Mouse (Mus musculus): ENCODE results near the gene Trnt1. TPM values are rescaled to one million over a fixed set of nuclear protein-coding genes. Genes with fewer than 3 reads are reported as not detected.
A peak's percentile ranks its signal among the peaks of the same experiment; 100 is the strongest.

Trnt1 gene
- polyA plus RNA-seq (2015; fragmentation: Nextera tagmentation; extraction: Ambion mirVana) = 60.7 and 63.7 TPM in 2 replicates

GRCm38 (mm10) chr6:106768640-106769289 is at the start of gene Trnt1:
Trnt1 (plus strand) TSS chr6:106769120.
- Histone ChIP-seq H3K27ac (replicated peaks) (peak within 1 kb of the TSS; percentile 66), H3K4me2 (peak within 1 kb of the TSS; percentile 96), H3K4me1 (peaks cover 13% of the 10 kb centered on the region), H3K27me3 (replicated peaks) (no peaks in the 10 kb centered on the region; the same call in 1 of the 2 replicates), H3K4me3 (replicated peaks) (peak within 1 kb of the TSS; percentile 90), H3K9ac (replicated peaks) (peak within 1 kb of the TSS; percentile 63), H3K36me3 (peaks cover 7% of the 10 kb centered on the region), H3K9me3 (replicated peaks) (no peaks in the 10 kb centered on the region)
- ATAC-seq (ENCODE audit: low FRiP score) = peak; percentile 99
- 9% methylated on average over 35 of the region's 35 CpGs for WGBS

GRCm38 (mm10) chr6:106725642-106726041 is 43.3 kb upstream of the Trnt1 start:
- 87% methylated on average over 4 of the region's 4 CpGs for WGBS
- 0 out of 2 replicates have a peak, but pooled peaks cover 2% of the 10 kb centered on the region for H3K4me1 ChIP-seq
- no peak overlapping the region for H3K9ac ChIP-seq (replicated peaks)
- no peaks in the 10 kb centered on the region for H3K9me3 ChIP-seq (replicated peaks)
- no peak overlapping the region for H3K4me3 ChIP-seq (replicated peaks)
- H3K27me3 ChIP-seq (replicated peaks) = no peaks in the 10 kb centered on the region
- ATAC-seq (ENCODE audit: low FRiP score) = no peak
- H3K4me2 ChIP-seq = no peak overlapping the region
- no peak overlapping the region for H3K27ac ChIP-seq (replicated peaks)
- H3K36me3 ChIP-seq = no peaks in the 10 kb centered on the region

- no peak overlapping the region for H3K9ac ChIP-seq (replicated peaks)
- no peak overlapping the region for H3K27ac ChIP-seq (replicated peaks)
- no peaks in the 10 kb centered on the region for H3K27me3 ChIP-seq (replicated peaks)
- no peak for ATAC-seq (ENCODE audit: low FRiP score)
- H3K9me3 ChIP-seq (replicated peaks) = no peaks in the 10 kb centered on the region
- WGBS = 86% methylated on average over 6 of the region's 6 CpGs
- H3K4me3 ChIP-seq (replicated peaks) = no peak overlapping the region
- H3K4me1 ChIP-seq = 0 out of 2 replicates have a peak, but pooled peaks cover 2% of the 10 kb centered on the region
- H3K36me3 ChIP-seq = no peaks in the 10 kb centered on the region
- H3K4me2 ChIP-seq = no peak overlapping the region
Observed at GRCm38 (mm10) chr6:106726078-106726477, 42.8 kb upstream of the Trnt1 start.

DNA sequence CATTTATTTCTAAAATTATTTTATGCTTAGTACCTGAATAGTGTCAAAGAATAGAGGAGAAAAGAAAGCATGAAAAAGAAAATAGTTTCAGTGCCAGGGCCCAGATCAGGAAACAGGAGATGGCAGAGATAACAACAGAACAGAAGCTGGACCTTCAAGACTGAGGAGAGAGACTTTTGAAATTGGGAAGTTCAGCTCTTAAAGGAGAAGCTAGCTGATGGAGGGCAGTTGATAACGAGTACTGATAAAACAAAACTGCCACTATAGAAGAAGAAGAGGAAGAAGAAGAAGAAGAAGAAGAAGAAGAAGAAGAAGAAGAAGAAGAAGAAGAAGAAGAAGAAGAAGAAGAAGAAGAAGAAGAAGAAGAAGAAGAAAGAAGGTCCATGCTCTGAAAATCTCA is 41.2 kb upstream of the Trnt1 start:
- H3K27ac ChIP-seq (replicated peaks) = no peak overlapping the region
- no peak for ATAC-seq (ENCODE audit: low FRiP score)
- no peak overlapping the region for H3K9ac ChIP-seq (replicated peaks)
- no peaks in the 10 kb centered on the region for H3K36me3 ChIP-seq
- no peaks in the 10 kb centered on the region for H3K27me3 ChIP-seq (replicated peaks)
- 0 out of 2 replicates have a peak, but pooled peaks cover 2% of the 10 kb centered on the region for H3K4me1 ChIP-seq
- no peaks in the 10 kb centered on the region for H3K9me3 ChIP-seq (replicated peaks)
- WGBS = 84% methylated on average over 1 of the region's 1 CpGs
- no peak overlapping the region for H3K4me3 ChIP-seq (replicated peaks)
- no peak overlapping the region for H3K4me2 ChIP-seq

DNA sequence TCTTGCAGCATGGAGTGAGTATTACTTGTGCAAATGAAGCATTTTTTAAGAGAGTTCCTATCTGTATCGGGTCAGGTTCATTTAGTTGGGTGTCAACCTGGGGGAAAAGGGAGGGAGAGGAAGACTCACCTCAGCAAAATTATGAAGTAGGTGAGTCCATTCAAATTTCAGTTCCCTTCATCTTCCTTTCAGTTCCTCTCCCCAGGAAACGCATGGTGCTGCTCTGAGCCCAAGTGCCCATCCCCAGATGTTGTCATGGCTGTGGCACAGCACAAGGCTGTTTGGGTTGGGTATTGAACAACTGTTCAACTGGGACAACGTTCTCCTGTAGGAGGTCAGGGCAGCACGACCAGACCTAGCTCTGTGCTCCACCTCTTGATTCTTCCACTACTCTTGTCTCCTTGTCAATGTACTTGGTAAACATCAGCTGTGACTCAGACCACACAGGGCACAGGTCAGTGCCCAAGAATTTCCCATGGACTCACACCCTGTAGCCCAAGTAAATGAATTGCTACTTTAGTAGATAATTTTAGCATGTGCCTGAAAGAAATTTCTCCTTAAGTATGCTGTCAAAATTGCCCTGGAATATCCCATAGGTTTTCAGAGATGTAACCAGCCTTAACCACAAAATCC is 39.1 kb upstream of the Trnt1 start:
- Histone ChIP-seq H3K4me1 (0 out of 2 replicates have a peak, but pooled peaks cover 2% of the 10 kb centered on the region), H3K4me3 (replicated peaks) (no peak overlapping the region), H3K36me3 (no peaks in the 10 kb centered on the region), H3K9ac (replicated peaks) (no peak overlapping the region), H3K27me3 (replicated peaks) (no peaks in the 10 kb centered on the region), H3K4me2 (no peak overlapping the region), H3K27ac (replicated peaks) (no peak overlapping the region), H3K9me3 (replicated peaks) (no peaks in the 10 kb centered on the region)
- no peak for ATAC-seq (ENCODE audit: low FRiP score)
- 81% methylated on average over 4 of the region's 4 CpGs for WGBS

- H3K27ac ChIP-seq (replicated peaks) = no peak overlapping the region
- 0 out of 2 replicates have a peak, but pooled peaks cover 2% of the 10 kb centered on the region for H3K4me1 ChIP-seq
- no peak overlapping the region for H3K9ac ChIP-seq (replicated peaks)
- 88% methylated on average over 4 of the region's 4 CpGs for WGBS
- no peak for ATAC-seq (ENCODE audit: low FRiP score)
- H3K27me3 ChIP-seq (replicated peaks) = no peaks in the 10 kb centered on the region
- no peaks in the 10 kb centered on the region for H3K36me3 ChIP-seq
- H3K9me3 ChIP-seq (replicated peaks) = no peaks in the 10 kb centered on the region
- no peak overlapping the region for H3K4me2 ChIP-seq
- H3K4me3 ChIP-seq (replicated peaks) = no peak overlapping the region
Observed at GRCm38 (mm10) chr6:106732563-106732962, 36.4 kb upstream of the Trnt1 start.

DNA sequence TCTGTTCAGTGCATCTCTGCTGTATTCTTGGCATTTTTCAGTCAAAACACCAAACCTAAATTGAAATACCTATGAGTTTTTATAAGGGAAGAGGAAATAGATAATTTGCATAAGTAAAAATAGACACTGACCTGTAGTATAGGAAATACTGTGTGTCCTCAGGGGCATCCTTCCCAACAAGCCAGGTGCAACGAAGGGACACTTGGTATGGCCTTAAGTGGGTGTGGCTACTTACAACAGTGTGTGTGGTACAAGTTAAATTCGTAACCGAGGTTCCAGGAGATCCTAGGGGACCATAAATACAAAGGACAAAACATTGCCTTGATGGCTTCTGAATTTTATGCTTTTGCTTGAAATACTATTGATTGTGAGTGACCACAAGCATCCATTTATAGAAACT is 30.7 kb upstream of the Trnt1 start:
- Histone ChIP-seq H3K9ac (replicated peaks) (no peak overlapping the region), H3K36me3 (no peaks in the 10 kb centered on the region), H3K27me3 (replicated peaks) (no peaks in the 10 kb centered on the region), H3K4me2 (no peak overlapping the region), H3K27ac (replicated peaks) (no peak overlapping the region), H3K9me3 (replicated peaks) (no peaks in the 10 kb centered on the region), H3K4me3 (replicated peaks) (no peak overlapping the region), H3K4me1 (no peaks in the 10 kb centered on the region)
- WGBS = 69% methylated on average over 3 of the region's 3 CpGs
- no peak for ATAC-seq (ENCODE audit: low FRiP score)

- ATAC-seq (ENCODE audit: low FRiP score) = no peak
- no peak overlapping the region for H3K9ac ChIP-seq (replicated peaks)
- no peaks in the 10 kb centered on the region for H3K4me1 ChIP-seq
- no peak overlapping the region for H3K4me3 ChIP-seq (replicated peaks)
- 96% methylated on average over 1 of the region's 1 CpGs for WGBS
- H3K27me3 ChIP-seq (replicated peaks) = no peaks in the 10 kb centered on the region
- no peak overlapping the region for H3K27ac ChIP-seq (replicated peaks)
- no peaks in the 10 kb centered on the region for H3K36me3 ChIP-seq
- H3K9me3 ChIP-seq (replicated peaks) = no peaks in the 10 kb centered on the region
- no peak overlapping the region for H3K4me2 ChIP-seq
Observed at GRCm38 (mm10) chr6:106740244-106740825, 28.6 kb upstream of the Trnt1 start.

DNA sequence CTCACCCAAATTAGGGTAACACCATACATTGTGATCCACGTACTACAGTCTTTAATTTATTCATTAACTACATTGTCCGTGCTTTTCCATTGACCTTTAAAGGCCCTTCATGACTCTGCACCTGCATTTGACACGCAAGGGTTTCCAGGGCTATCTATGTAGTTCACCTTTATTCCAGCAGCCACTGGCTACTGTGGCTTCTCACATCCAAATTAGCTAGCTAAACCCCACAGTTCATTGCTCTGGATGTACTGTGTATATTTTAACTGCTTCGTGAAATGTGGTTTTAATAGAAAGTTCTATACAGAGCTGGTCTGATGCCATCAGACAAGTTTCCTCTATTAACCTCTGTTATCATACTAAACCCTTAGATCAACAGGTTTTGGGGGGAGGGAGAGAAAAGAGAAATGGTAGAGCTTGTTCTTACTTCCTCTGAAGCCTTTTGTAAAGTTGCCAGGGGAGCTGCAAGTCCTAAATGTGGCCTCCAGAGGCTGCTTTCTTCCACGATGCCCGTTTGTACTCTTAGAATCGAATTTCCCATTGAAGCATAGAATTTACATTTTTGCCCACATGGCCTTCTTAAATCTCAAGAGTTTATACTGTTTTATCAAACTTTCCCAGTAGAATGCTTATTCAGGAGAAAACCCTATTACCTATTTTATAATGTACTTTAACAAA is 25.2 kb upstream of the Trnt1 start:
- no peak for ATAC-seq (ENCODE audit: low FRiP score)
- Histone ChIP-seq H3K9ac (replicated peaks) (no peak overlapping the region), H3K4me3 (replicated peaks) (no peak overlapping the region), H3K9me3 (replicated peaks) (no peaks in the 10 kb centered on the region), H3K27ac (replicated peaks) (no peak overlapping the region), H3K4me1 (no peaks in the 10 kb centered on the region), H3K36me3 (no peaks in the 10 kb centered on the region), H3K4me2 (no peak overlapping the region), H3K27me3 (replicated peaks) (no peaks in the 10 kb centered on the region)
- 77% methylated on average over 7 of the region's 7 CpGs for WGBS

DNA sequence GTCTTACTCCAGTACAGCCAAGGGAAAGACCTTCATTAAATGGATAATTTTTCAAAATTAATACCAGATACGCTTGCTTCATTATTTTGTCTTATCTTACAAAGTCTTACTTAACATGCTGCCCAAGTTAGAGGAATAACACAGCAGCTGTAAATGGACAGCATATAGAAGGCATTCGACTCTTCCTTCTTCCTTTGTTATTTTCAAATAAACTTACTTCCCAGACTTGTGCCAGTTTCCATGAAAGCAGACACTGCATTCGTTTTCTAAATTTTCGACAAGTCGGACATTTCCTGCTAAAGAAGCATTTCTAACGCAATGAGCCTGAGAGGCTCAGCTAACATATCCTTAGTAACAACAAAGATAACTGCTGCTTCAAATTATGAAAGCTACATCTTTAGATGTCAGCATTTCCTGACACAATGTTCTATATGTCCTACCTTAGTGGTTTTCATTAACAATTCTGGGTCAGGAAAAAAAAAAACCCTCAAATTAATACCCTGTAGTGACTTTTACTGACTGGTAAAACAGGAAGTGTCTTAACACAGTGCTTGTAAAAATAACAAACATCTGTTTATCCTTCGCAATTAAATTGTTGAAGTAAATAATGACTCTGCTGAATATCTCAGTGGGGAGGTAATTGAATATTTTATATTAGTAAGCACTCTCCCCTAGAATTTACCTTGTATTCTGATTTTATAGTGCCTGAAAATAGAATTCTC is 23.1 kb upstream of the Trnt1 start:
- H3K4me1 ChIP-seq = no peaks in the 10 kb centered on the region
- no peaks in the 10 kb centered on the region for H3K36me3 ChIP-seq
- H3K4me2 ChIP-seq = no peak overlapping the region
- ATAC-seq (ENCODE audit: low FRiP score) = no peak
- H3K27me3 ChIP-seq (replicated peaks) = no peaks in the 10 kb centered on the region
- H3K27ac ChIP-seq (replicated peaks) = no peak overlapping the region
- H3K9ac ChIP-seq (replicated peaks) = no peak overlapping the region
- WGBS = 77% methylated on average over 7 of the region's 7 CpGs
- H3K4me3 ChIP-seq (replicated peaks) = no peak overlapping the region
- H3K9me3 ChIP-seq (replicated peaks) = no peaks in the 10 kb centered on the region

DNA sequence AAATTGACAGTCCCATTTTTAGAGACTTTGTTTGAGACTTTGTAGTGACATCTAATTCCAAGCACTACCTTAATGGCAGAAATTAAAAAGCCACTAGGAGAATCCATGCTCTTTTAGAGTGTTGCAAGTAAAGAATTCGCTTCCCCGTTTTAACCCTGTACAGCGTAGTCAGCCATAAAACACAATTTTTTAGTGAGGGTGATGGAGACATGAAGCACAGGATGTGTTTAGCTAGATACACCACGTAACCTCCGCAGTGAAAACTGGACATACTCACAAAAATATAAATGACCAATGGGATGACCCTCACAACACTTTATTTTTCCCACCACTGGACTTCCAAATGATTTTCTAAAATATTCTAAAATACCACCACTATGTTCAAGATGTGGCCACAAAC is 21.7 kb upstream of the Trnt1 start:
- 95% methylated on average over 5 of the region's 5 CpGs for WGBS
- H3K4me2 ChIP-seq = no peak overlapping the region
- no peaks in the 10 kb centered on the region for H3K9me3 ChIP-seq (replicated peaks)
- no peak overlapping the region for H3K9ac ChIP-seq (replicated peaks)
- H3K4me3 ChIP-seq (replicated peaks) = no peak overlapping the region
- H3K27ac ChIP-seq (replicated peaks) = no peak overlapping the region
- H3K36me3 ChIP-seq = no peaks in the 10 kb centered on the region
- no peak for ATAC-seq (ENCODE audit: low FRiP score)
- no peaks in the 10 kb centered on the region for H3K27me3 ChIP-seq (replicated peaks)
- H3K4me1 ChIP-seq = no peaks in the 10 kb centered on the region
